Mouse (Mus musculus) neural tube, embryonic 14.5 days (tissue): ENCODE data around the gene R3hdml. TPM values are rescaled to one million over a fixed set of nuclear protein-coding genes. Genes with fewer than 3 reads are reported as not detected.

Experiments used
- ATAC-seq: fragments of 200-750 bp; cut with Nextera tagmentation; 2 replicates; pipeline ENCODE4 v1.8.0; 2017; ENCODE audit warnings: low read depth, mild to moderate bottlenecking, moderate TSS enrichment, moderate library complexity
- H3K27ac ChIP-seq: fragments of 300-500 bp; sonication (generic); 2 replicates; pipeline ENCODE4 v1.5.1; 2014; ENCODE audit warnings: low read depth, mild to moderate bottlenecking, control low read depth, low read length, moderate library complexity, mixed read lengths
- H3K27me3 ChIP-seq: fragments of 300-500 bp; sonication (generic); 2 replicates; pipeline ENCODE4 v1.6.1; 2014; ENCODE audit warnings: low read length; ENCODE audit not compliant: control insufficient read depth, insufficient read depth
- H3K36me3 ChIP-seq: fragments of 300-500 bp; sonication (generic); 2 replicates; pipeline ENCODE4 v1.6.1; 2014; ENCODE audit warnings: low read length, mixed read lengths; ENCODE audit not compliant: control insufficient read depth, insufficient read depth
- H3K4me1 ChIP-seq: fragments of 300-500 bp; sonication (generic); 2 replicates; pipeline ENCODE4 v1.6.1; 2014; ENCODE audit warnings: low read length; ENCODE audit not compliant: control insufficient read depth, insufficient read depth
- H3K4me2 ChIP-seq: fragments of 300-500 bp; sonication (generic); 2 replicates; pipeline ENCODE4 v1.6.1; 2014; ENCODE audit warnings: mild to moderate bottlenecking, low read depth, low read length, control low read depth
- H3K4me3 ChIP-seq: fragments of 300-500 bp; sonication (generic); 2 replicates; pipeline ENCODE4 v1.5.1; 2014; ENCODE audit warnings: low read depth, low read length, control low read depth, mixed read lengths
- H3K9ac ChIP-seq: fragments of 300-500 bp; sonication (generic); replicated peaks from 2 replicates; pipeline ENCODE4 v1.6.1; 2014; ENCODE audit warnings: low read depth, mild to moderate bottlenecking, control low read depth, low read length, mixed read lengths
- H3K9me3 ChIP-seq: fragments of 300-500 bp; sonication (generic); 2 replicates; pipeline ENCODE4 v1.6.1; 2016; ENCODE audit warnings: low read length; ENCODE audit not compliant: control insufficient read depth
- WGBS: fragments of 180-500 bp; shearing (Covaris S2); extraction: QIAGEN DNeasy Blood & Tissue Kit; methylation state at CpG from one replicate; pipeline ENCODE4 v1.1.7; 2014; 5-methylcytosine and 5-hydroxymethylcytosine counted together
- polyA plus RNA-seq: library from polyadenylated mRNA; unstranded; fragments of >200 nt; fragmentation: Nextera tagmentation; extraction: Ambion mirVana; gene quantifications from 2 replicates; pipeline ENCODE4 v1.2.1, GENCODE M21; 2014

R3hdml gene
- polyA plus RNA-seq, 1 experiment from 2014 or later: 0.19 TPM

GRCm38 (mm10) chr2:163487360-163487759, 4.8 kb upstream of the R3hdml start:
- Histone ChIP-seq H3K4me2 (no peak overlapping the region), H3K27ac (no peak overlapping the region), H3K27me3 (no peaks in the 10 kb centered on the region), H3K4me3 (no peak overlapping the region), H3K9me3 (no peaks in the 10 kb centered on the region), H3K4me1 (no peaks in the 10 kb centered on the region), H3K36me3 (no peaks in the 10 kb centered on the region), H3K9ac (no peak overlapping the region)
- no peak for ATAC-seq
- WGBS: 93% methylated on average over 3 of the region's 3 CpGs

- Histone ChIP-seq H3K4me2 (no peak overlapping the region), H3K27me3 (no peaks in the 10 kb centered on the region), H3K27ac (no peak overlapping the region), H3K4me3 (no peak overlapping the region), H3K36me3 (no peaks in the 10 kb centered on the region), H3K4me1 (no peaks in the 10 kb centered on the region), H3K9ac (no peak overlapping the region), H3K9me3 (no peaks in the 10 kb centered on the region)
- ATAC-seq: no peak
- WGBS: 63% methylated on average over 5 of the region's 5 CpGs
Measured at GRCm38 (mm10) chr2:163489725-163490291, 2.3 kb upstream of the R3hdml start.

- H3K4me2 ChIP-seq: no peak overlapping the region
- WGBS: 93% methylated on average over 17 of the region's 17 CpGs
- no peaks in the 10 kb centered on the region for H3K27me3 ChIP-seq
- H3K9me3 ChIP-seq: no peaks in the 10 kb centered on the region
- no peak for ATAC-seq
- no peak overlapping the region for H3K9ac ChIP-seq
- no peak overlapping the region for H3K27ac ChIP-seq
- no peaks in the 10 kb centered on the region for H3K36me3 ChIP-seq
- no peak overlapping the region for H3K4me3 ChIP-seq
- H3K4me1 ChIP-seq: no peaks in the 10 kb centered on the region
Measured at GRCm38 (mm10) chr2:163490656-163491055, 1.5 kb upstream of the R3hdml start.

- H3K36me3 ChIP-seq: no peaks in the 10 kb centered on the region
- 63% methylated on average over 6 of the region's 7 CpGs for WGBS
- no peak overlapping the region for H3K4me3 ChIP-seq
- H3K4me1 ChIP-seq: no peaks in the 10 kb centered on the region
- H3K27me3 ChIP-seq: no peaks in the 10 kb centered on the region
- no peaks in the 10 kb centered on the region for H3K9me3 ChIP-seq
- H3K27ac ChIP-seq: no peak overlapping the region; the same call in 1 of the 2 replicates
- no peak overlapping the region for H3K4me2 ChIP-seq
- ATAC-seq: no peak
- H3K9ac ChIP-seq: no peak overlapping the region
Measured at GRCm38 (mm10) chr2:163491351-163491750, 767 bp upstream of the R3hdml start.

- Histone ChIP-seq H3K27me3 (no peaks in the 10 kb centered on the region), H3K9me3 (no peaks in the 10 kb centered on the region), H3K27ac (no peak overlapping the region), H3K4me1 (no peaks in the 10 kb centered on the region), H3K9ac (no peak overlapping the region), H3K4me2 (no peak overlapping the region), H3K36me3 (no peaks in the 10 kb centered on the region), H3K4me3 (no peak overlapping the region)
- ATAC-seq: no peak
- WGBS: 20% methylated on average over 5 of the region's 5 CpGs
Measured at GRCm38 (mm10) chr2:163493031-163493430, 913 bp downstream of the R3hdml start.

- no peak overlapping the region for H3K27ac ChIP-seq
- 64% methylated on average over 5 of the region's 5 CpGs for WGBS
- H3K9ac ChIP-seq: no peak overlapping the region
- no peak overlapping the region for H3K4me3 ChIP-seq
- H3K36me3 ChIP-seq: no peaks in the 10 kb centered on the region
- no peaks in the 10 kb centered on the region for H3K27me3 ChIP-seq
- H3K4me2 ChIP-seq: no peak overlapping the region
- no peaks in the 10 kb centered on the region for H3K9me3 ChIP-seq
- no peaks in the 10 kb centered on the region for H3K4me1 ChIP-seq
- ATAC-seq: no peak
Measured at GRCm38 (mm10) chr2:163493976-163494375, 1.9 kb downstream of the R3hdml start.

- Histone ChIP-seq H3K9me3 (no peaks in the 10 kb centered on the region), H3K4me1 (no peaks in the 10 kb centered on the region), H3K4me3 (no peak overlapping the region), H3K27me3 (no peaks in the 10 kb centered on the region), H3K27ac (no peak overlapping the region), H3K36me3 (no peaks in the 10 kb centered on the region), H3K9ac (no peak overlapping the region), H3K4me2 (no peak overlapping the region)
- ATAC-seq: no peak
- 58% methylated on average over 6 of the region's 6 CpGs for WGBS
Measured at GRCm38 (mm10) chr2:163494456-163494855, 2.3 kb downstream of the R3hdml start.

- no peak overlapping the region for H3K9ac ChIP-seq
- no peaks in the 10 kb centered on the region for H3K4me1 ChIP-seq
- no peak overlapping the region for H3K27ac ChIP-seq
- no peak overlapping the region for H3K4me2 ChIP-seq
- no peak overlapping the region for H3K4me3 ChIP-seq
- ATAC-seq: no peak
- no peaks in the 10 kb centered on the region for H3K9me3 ChIP-seq
- no peaks in the 10 kb centered on the region for H3K27me3 ChIP-seq
- no peaks in the 10 kb centered on the region for H3K36me3 ChIP-seq
- WGBS: 65% methylated on average over 2 of the region's 2 CpGs
Measured at GRCm38 (mm10) chr2:163502219-163502618, 10.1 kb downstream of the R3hdml start.

GRCm38 (mm10) chr2:163503191-163503590, 11.1 kb downstream of the R3hdml start:
- Histone ChIP-seq H3K9me3 (no peaks in the 10 kb centered on the region), H3K4me2 (no peak overlapping the region), H3K4me1 (no peaks in the 10 kb centered on the region), H3K27ac (no peak overlapping the region), H3K36me3 (no peaks in the 10 kb centered on the region), H3K9ac (no peak overlapping the region), H3K4me3 (no peak overlapping the region), H3K27me3 (no peaks in the 10 kb centered on the region)
- 65% methylated on average over 7 of the region's 7 CpGs for whole genome bisulfite sequencing
- no peak for ATAC-seq
